Mouse (Mus musculus) heart, embryonic 10.5 days (tissue): ENCODE results near the gene Spag9. TPM values are rescaled to one million over a fixed set of nuclear protein-coding genes. Genes with fewer than 3 reads are reported as not detected.

Experiments
- DNase-seq: peaks from one replicate; pipeline ENCODE4 v3.0.0-alpha.2; 2017; ENCODE audit warnings: low spot score
- H3K27ac ChIP-seq: fragments of 300-500 bp; sonication (generic); 2 replicates; pipeline ENCODE4 v1.5.1; 2016; ENCODE audit warnings: mild to moderate bottlenecking
- H3K27me3 ChIP-seq: fragments of 300-500 bp; sonication (generic); 2 replicates; pipeline ENCODE4 v1.6.1; 2016; ENCODE audit warnings: mild to moderate bottlenecking; ENCODE audit not compliant: poor library complexity, insufficient read depth, severe bottlenecking
- H3K36me3 ChIP-seq: fragments of 300-500 bp; sonication (generic); 2 replicates; pipeline ENCODE4 v1.6.1; 2016; ENCODE audit warnings: mild to moderate bottlenecking, moderate library complexity
- H3K4me1 ChIP-seq: fragments of 300-500 bp; sonication (generic); 2 replicates; pipeline ENCODE4 v1.6.1; 2016; ENCODE audit warnings: mild to moderate bottlenecking
- H3K4me3 ChIP-seq: fragments of 300-500 bp; sonication (generic); 2 replicates; pipeline ENCODE4 v1.5.1; 2016; ENCODE audit warnings: mild to moderate bottlenecking, moderate library complexity
- H3K9me3 ChIP-seq: fragments of 300-500 bp; sonication (generic); 2 replicates; pipeline ENCODE4 v1.6.1; 2016; ENCODE audit warnings: mild to moderate bottlenecking, moderate library complexity
- WGBS: fragments of 180-500 bp; shearing (Covaris S2); methylation state at CpG from one replicate; pipeline ENCODE4 v1.1.7; 2016; 5-methylcytosine and 5-hydroxymethylcytosine counted together
- polyA plus RNA-seq: library from polyadenylated mRNA; unstranded; fragments of >200 nt; fragmentation: Nextera tagmentation; extraction: Ambion mirVana; gene quantifications from 2 replicates; pipeline ENCODE4 v1.2.1, GENCODE M21; 2016

Gene Spag9
- polyA plus RNA-seq, 1 experiment from 2014 or later: 27.8 TPM

DNA sequence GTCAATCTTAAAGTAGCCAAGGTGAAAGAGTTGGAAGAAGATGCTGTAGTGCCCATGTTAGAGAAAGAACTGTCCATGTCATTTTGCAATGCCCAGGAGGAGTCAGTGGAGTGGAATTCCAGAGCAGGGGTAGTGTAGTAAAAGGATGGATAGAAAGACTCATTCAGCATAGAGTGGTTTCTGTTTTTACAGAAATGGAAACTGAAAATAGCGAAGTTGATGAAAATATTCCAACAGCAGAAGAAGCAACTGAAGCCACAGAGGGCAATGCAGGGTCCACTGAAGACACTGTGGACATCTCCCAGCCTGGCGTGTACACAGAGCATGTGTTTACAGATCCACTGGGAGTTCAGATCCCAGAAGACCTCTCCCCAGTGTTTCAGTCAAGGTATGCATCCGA, 101.6 kb downstream of the Spag9 start:
- Histone ChIP-seq H3K27ac (no peak overlapping the region), H3K4me1 (no peaks in the 10 kb centered on the region), H3K27me3 (no peaks in the 10 kb centered on the region), H3K4me3 (no peak overlapping the region), H3K9me3 (no peaks in the 10 kb centered on the region), H3K36me3 (peaks cover 84% of the 10 kb centered on the region)
- WGBS: 91% methylated on average over 3 of the region's 3 CpGs
- DNase-seq: no peak

DNA sequence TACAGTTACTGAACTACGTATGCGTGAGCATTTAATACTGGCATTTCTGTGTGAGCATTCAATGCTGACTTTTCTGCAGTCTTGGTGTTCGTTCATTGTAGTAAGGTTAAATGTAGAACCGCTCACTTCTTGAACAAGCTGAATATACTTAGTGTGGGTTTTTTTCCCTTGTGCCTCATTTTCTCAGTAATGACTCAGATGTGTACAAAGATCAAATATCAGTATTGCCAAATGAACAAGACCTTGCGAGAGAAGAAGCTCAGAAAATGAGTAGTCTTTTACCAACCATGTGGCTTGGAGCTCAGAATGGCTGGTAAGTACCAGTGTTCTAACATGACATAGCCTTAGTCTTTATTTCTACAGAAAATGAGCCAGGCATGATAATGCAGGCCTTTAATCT, 102.9 kb downstream of the Spag9 start:
- no peak overlapping the region for H3K27ac ChIP-seq
- 94% methylated on average over 5 of the region's 5 CpGs for WGBS

DNA sequence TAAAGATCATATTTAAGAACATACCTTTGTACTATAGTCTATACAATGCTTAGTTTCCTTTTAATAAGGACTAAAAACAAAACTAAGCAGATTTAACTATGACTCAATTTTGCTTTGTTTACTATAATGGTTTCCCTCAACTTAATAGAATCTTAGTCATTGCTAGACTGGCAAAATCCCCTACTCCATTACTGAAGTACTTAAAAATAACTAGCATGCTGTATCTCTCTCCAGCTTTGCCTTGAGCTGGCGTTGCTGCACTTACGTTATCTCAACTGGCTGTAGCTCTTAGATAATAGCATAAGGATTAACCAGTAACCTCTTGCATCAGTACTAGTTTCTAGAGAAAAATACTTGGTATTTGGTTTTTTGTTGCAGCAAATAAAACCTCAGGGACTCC, 117.9 kb downstream of the Spag9 start:
- DNase-seq: no peak
- H3K27ac ChIP-seq: no peak overlapping the region
- H3K4me1 ChIP-seq: peaks cover 4% of the 10 kb centered on the region; the same call in 1 of the 2 replicates
- 28% methylated on average over 2 of the region's 2 CpGs for WGBS
- H3K4me3 ChIP-seq: no peak overlapping the region
- H3K9me3 ChIP-seq: no peaks in the 10 kb centered on the region
- H3K27me3 ChIP-seq: no peaks in the 10 kb centered on the region
- peaks cover 61% of the 10 kb centered on the region for H3K36me3 ChIP-seq

More for the DNA sequence above, 102.9 kb downstream of the Spag9 start:
- no peaks in the 10 kb centered on the region for H3K27me3 ChIP-seq
- H3K36me3 ChIP-seq: peaks cover 80% of the 10 kb centered on the region
- no peak overlapping the region for H3K4me3 ChIP-seq
- H3K4me1 ChIP-seq: no peaks in the 10 kb centered on the region
- DNase-seq: no peak
- no peaks in the 10 kb centered on the region for H3K9me3 ChIP-seq

DNA sequence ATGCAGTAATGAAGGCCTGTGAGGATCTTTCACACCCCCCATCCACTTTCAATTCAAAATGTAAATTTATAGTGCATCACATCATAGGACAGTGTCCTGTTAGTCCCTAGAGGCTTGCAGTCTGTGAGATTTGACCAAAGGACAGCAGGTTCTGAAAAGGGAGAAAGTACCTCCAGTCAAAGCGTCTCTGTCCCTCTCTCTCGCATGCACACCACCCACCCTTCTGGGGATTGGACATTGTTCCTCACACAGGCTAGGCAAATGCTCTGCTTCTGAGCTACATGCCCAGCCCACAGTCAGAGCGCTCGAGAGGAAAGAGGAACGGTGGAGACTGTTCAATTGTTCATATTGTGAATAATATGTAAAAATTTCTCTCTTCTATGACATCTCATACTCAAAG, 119.5 kb downstream of the Spag9 start:
- DNase-seq: no peak
- Histone ChIP-seq H3K27me3 (no peaks in the 10 kb centered on the region), H3K4me3 (no peak overlapping the region), H3K36me3 (peaks cover 49% of the 10 kb centered on the region), H3K4me1 (peaks cover 4% of the 10 kb centered on the region; the same call in 1 of the 2 replicates), H3K27ac (no peak overlapping the region), H3K9me3 (no peaks in the 10 kb centered on the region)
- 95% methylated on average over 5 of the region's 5 CpGs for WGBS

DNA sequence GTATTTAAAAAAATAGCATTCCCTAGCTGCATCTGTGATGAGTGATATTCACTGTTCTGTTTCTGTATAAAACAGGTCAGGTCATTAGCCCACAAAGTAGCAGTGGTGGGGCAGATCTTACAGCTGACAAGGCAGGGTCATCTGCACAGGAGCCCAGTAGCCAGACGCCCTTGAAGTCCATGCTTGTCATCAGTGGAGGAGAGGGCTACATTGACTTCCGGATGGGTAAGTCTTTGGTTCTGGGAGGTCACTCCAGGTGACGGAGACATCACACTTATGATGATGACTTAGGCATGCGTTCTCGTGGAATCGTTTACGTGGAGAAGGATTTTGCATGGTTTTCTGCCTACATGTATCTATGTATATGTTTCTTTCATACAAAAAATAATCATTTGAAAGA, 120.8 kb downstream of the Spag9 start:
- WGBS: 93% methylated on average over 7 of the region's 7 CpGs
- Histone ChIP-seq H3K36me3 (peaks cover 55% of the 10 kb centered on the region), H3K4me1 (peaks cover 4% of the 10 kb centered on the region; the same call in 1 of the 2 replicates), H3K27ac (no peak overlapping the region), H3K9me3 (no peaks in the 10 kb centered on the region), H3K4me3 (no peak overlapping the region), H3K27me3 (no peaks in the 10 kb centered on the region)
- no peak for DNase-seq

DNA sequence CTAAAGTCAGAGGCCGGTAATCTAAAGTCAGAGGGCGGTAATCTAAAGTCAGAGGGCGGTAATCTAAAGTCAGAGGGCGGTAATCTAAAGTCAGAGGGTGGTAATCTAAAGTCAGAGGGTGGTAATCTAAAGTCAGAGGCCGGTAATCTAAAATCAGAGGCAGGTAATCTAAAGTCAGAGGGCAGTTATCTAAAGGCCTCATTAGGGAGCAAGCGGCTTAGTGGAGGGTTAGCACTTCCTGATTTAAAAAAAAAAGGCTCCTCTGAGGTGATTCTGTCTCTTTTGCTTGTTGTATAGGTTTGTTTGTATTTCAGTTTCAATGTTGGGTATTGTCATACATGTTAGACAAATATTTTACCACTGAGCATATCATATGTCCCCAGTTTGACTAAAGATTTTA, 121.9 kb downstream of the Spag9 start:
- peaks cover 56% of the 10 kb centered on the region for H3K36me3 ChIP-seq
- WGBS: 83% methylated on average over 6 of the region's 6 CpGs

DNA sequence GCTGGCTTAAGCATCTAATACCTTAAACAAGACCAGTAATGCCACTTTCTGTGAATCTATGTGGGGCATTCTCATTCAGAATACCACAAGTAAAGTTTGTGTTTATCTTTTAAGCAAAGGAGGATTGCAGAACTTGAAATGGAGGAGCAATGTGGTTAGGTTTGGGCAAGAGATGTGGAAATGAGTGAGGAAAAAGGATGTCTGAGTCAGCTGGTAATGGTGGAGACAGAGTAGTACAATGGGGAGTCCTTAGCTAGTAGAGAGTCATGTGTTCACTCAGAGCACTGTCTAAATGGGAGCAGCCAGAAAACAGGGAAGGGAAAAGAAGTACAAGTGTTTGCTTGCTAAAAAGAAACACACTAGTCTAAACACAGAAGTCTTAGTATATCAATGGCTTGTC, 122.7 kb downstream of the Spag9 start:
- DNase-seq: no peak
- no peak overlapping the region for H3K4me3 ChIP-seq
- H3K4me1 ChIP-seq: no peaks in the 10 kb centered on the region
- H3K36me3 ChIP-seq: peaks cover 58% of the 10 kb centered on the region
- no peaks in the 10 kb centered on the region for H3K9me3 ChIP-seq
- no peaks in the 10 kb centered on the region for H3K27me3 ChIP-seq
- H3K27ac ChIP-seq: no peak overlapping the region

More for the DNA sequence above, 121.9 kb downstream of the Spag9 start:
- Histone ChIP-seq H3K27ac (no peak overlapping the region), H3K9me3 (no peaks in the 10 kb centered on the region), H3K4me3 (no peak overlapping the region), H3K4me1 (peaks cover 4% of the 10 kb centered on the region; the same call in 1 of the 2 replicates), H3K27me3 (no peaks in the 10 kb centered on the region)
- no peak for DNase-seq

DNA sequence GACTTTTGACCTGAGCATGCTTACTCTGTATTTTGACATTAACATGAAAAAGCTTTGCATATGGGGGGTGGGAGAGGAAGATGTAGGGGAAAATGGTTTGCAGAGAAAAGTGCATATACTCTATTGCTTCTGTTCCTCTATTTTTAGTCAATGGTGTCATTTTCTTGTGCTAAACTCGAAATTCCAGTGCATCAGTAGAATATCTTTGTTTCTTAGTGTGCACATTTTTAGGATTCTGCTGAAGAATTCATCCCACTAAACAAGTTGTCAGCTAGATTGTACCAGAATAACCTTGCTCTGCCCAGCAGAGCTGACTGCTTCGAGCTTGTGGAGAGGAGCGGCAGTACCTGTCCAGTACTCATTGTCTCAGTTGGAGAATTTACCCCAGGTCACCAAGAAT, 124.8 kb downstream of the Spag9 start:
- H3K4me1 ChIP-seq: no peaks in the 10 kb centered on the region
- WGBS: 82% methylated on average over 3 of the region's 3 CpGs
- peaks cover 47% of the 10 kb centered on the region for H3K36me3 ChIP-seq
- no peak overlapping the region for H3K4me3 ChIP-seq
- no peak overlapping the region for H3K27ac ChIP-seq
- DNase-seq: no peak
- no peaks in the 10 kb centered on the region for H3K27me3 ChIP-seq
- H3K9me3 ChIP-seq: no peaks in the 10 kb centered on the region

DNA sequence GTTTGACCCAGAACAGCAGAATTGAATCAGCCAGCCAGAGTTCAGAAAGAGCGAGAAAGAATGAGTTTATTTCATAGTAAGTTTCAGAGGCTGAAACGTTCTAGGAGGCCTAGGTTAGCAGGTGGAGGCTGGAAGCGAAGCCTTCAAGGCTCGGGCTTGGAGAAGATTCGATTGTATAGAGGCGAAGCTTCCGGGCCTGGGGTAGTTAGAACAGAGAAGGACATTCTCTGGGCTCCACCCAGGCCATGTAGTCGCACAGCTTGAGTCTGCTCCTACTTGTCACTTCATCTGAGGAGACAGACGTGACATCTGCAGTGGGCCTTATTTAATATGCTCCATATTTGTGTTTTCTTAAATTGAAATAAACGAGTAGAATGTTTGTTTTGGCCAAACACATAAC, 125.6 kb downstream of the Spag9 start:
- Histone ChIP-seq H3K4me3 (no peak overlapping the region), H3K36me3 (peaks cover 41% of the 10 kb centered on the region), H3K27me3 (no peaks in the 10 kb centered on the region), H3K27ac (no peak overlapping the region), H3K9me3 (no peaks in the 10 kb centered on the region), H3K4me1 (no peaks in the 10 kb centered on the region)
- peak; percentile 48 for DNase-seq
- 89% methylated on average over 10 of the region's 10 CpGs for WGBS

DNA sequence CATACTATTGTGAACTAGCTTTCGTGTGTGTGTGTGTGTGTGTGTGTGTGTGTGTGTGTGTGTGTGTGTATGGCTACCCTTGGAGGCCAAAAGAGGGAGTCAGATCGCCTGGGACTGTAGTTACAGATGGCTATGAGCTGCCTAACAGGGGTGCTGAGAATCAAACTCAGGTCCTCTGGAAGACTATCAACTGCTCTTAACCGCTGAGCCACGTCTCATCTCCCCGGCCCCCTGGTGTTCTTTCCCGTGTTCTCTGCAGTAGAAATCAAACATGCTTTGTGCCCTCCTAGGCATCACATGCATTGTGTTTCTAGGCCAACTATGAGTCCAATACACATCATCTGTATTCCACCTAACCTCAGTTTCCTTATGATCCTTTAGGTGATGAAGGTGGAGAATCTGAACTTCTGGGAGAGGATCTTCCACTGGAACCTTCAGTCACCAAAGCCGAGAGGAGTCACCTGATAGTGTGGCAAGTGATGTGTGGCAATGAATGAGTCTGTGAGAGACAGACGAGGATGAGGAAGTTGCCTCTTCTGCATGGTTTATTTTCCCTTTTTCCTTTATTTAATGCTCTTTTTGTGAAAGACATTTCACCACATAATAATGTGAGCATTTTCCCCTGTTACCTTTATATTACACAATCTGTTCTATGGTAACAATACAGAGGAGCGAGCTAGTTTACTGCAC, 126.6 kb downstream of the Spag9 start:
- 84% methylated on average over 9 of the region's 9 CpGs for WGBS
- no peaks in the 10 kb centered on the region for H3K27me3 ChIP-seq
- DNase-seq: peak; percentile 63
- H3K36me3 ChIP-seq: peaks cover 38% of the 10 kb centered on the region
- no peak overlapping the region for H3K27ac ChIP-seq
- no peaks in the 10 kb centered on the region for H3K9me3 ChIP-seq
- H3K4me3 ChIP-seq: no peak overlapping the region
- H3K4me1 ChIP-seq: no peaks in the 10 kb centered on the region

DNA sequence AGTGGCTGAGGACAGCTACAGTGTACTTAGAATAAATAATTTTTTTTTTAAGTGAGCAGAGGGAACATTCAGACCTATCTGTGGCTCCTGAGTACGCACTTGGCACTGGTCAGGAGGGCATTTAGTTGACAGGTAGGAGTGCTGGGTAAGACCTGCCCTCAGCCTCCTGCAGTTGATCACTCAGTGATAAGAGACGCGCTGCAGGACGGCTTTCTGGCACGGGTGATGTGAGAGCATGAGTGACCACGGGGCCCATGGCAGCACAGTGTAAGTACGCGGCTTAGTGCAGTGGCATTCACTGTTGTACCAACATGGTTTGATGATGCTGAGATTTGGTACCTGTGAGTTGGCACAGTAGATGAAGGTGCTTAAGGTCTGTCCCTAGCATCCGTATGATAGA, 130.8 kb downstream of the Spag9 start:
- Histone ChIP-seq H3K4me3 (no peak overlapping the region), H3K27ac (no peak overlapping the region), H3K36me3 (peaks cover 27% of the 10 kb centered on the region), H3K9me3 (no peaks in the 10 kb centered on the region), H3K4me1 (peaks cover 15% of the 10 kb centered on the region), H3K27me3 (no peaks in the 10 kb centered on the region)
- WGBS: 89% methylated on average over 9 of the region's 9 CpGs
- DNase-seq: peak; percentile 64

DNA sequence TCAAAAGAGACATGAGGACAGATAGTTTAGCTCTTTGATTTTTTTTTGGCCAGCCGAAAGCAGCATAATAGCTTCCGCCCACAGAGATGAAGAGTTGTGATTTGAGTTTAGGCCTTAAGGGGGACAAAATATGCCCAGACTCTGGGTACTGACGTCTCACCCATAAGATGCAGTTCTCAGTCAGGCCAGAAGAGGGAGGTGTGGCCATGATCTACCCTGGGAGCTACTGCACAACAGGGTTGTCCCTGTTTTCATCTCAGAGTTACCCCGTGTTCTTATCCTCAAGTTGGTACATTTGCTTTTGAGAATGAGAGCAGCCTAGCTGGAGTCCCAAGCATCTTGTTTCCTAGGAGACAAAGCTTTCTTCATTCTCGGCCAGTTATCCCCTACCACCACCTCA, 132.1 kb downstream of the Spag9 start:
- peaks cover 15% of the 10 kb centered on the region; the same call in 1 of the 2 replicates for H3K36me3 ChIP-seq
- 48% methylated on average over 5 of the region's 5 CpGs for WGBS
- H3K4me3 ChIP-seq: no peak overlapping the region
- peaks cover 21% of the 10 kb centered on the region for H3K4me1 ChIP-seq
- no peaks in the 10 kb centered on the region for H3K9me3 ChIP-seq
- H3K27ac ChIP-seq: no peak overlapping the region
- no peaks in the 10 kb centered on the region for H3K27me3 ChIP-seq
- peak; percentile 79 for DNase-seq

DNA sequence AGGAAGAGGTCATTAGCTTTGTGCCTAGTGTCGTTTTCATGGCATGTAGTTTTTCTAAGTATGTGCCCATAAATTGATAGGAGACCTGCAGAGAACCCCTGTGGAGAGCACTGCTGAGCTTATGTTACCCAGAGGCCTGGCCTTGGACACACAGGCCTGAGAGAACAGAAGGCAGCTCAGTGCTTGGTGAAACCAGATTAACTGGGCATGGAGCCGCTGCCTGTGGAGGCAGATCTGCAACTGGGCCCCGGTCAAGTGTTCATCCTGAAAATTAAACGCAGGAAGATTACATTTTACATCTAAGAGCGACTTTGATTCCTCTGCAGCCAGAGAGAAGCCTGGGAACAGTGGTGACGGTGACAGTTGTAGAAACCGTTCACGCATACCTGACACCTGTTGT, 132.6 kb downstream of the Spag9 start:
- Histone ChIP-seq H3K36me3 (peaks cover 10% of the 10 kb centered on the region; the same call in 1 of the 2 replicates), H3K27ac (no peak overlapping the region), H3K4me1 (peaks cover 25% of the 10 kb centered on the region), H3K27me3 (no peaks in the 10 kb centered on the region), H3K4me3 (no peak overlapping the region), H3K9me3 (no peaks in the 10 kb centered on the region)
- WGBS: 87% methylated on average over 8 of the region's 8 CpGs
- DNase-seq: peak; percentile 35
